In genomic region chr10:99881901-99882300, GRCm38 (mm10) we compare ENCODE assay signal across 19 mouse cellular contexts.
A peak's percentile ranks its signal among the peaks of the same experiment; 100 is the strongest.
DNase-seq lines count a peak whose midpoint lies in the region; ATAC-seq lines count a peak whose summit lies in the region.
"Had no signal": no experiment of that assay in that cellular context is flagged by ENCODE, and none has a peak within 500 bp of the region (broad histone marks: within the 10 kb centered on the region; RNA-seq: fewer than 3 reads in every experiment).

No protein-coding gene starts in this region.

- intact Hi-C loops in left cerebral cortex, postnatal 36 days (cut with DNase I), result no loop called here

- DNase-seq in frontal cortex, postnatal 36 days (ENCODE audit: low spot score in 2 of 2), result no peak
- peak; percentile 1 for DNase-seq in left cerebral cortex, adult 11 months (ENCODE audit: low spot score)
- DNase-seq in left cerebral cortex, postnatal 36 days (ENCODE audit: low spot score in 2 of 2), result no peak
- DNase-seq in telencephalon, adult 2 months (ENCODE audit: low read depth, low spot score), result peak; percentile 45
- DNase-seq: adrenal gland, adult 2 months; adrenal gland, adult 8-10 months; adrenal gland, postnatal 10 days; adrenal gland, postnatal 14 days; adrenal gland, postnatal 25 days; adrenal gland, postnatal 36 days; B cell, adult 2 months; cerebellum, adult 11 months; cerebellum, adult 11-12 months; cerebellum, adult 18-20 months had no signal

- peak; percentile 92 for ATAC-seq in frontal cortex, adult (ENCODE audit: low TSS enrichment)
- no peak for ATAC-seq in granulocyte monocyte progenitor cell, adult 5-6 weeks (replicated peaks; ENCODE audit: poor library complexity, severe bottlenecking)
- ATAC-seq: activated CD4-positive, CD25-positive, alpha-beta regulatory T cell, adult 4 months; CD4-positive, CD25-positive, alpha-beta regulatory T cell, adult 4 months; Patski had no signal

Comparison
In these comparisons a context has a peak if more than half of its experiments do, and no peak if none do; other contexts are left out.
1. DNase-seq: peak in left cerebral cortex, adult 11 months (single experiment) and telencephalon, adult 2 months (single experiment); none in frontal cortex, postnatal 36 days (0 of 2) and left cerebral cortex, postnatal 36 days (0 of 2).